Mouse (Mus musculus): ENCODE data around the gene Kdsr.

Gene Kdsr

DNA sequence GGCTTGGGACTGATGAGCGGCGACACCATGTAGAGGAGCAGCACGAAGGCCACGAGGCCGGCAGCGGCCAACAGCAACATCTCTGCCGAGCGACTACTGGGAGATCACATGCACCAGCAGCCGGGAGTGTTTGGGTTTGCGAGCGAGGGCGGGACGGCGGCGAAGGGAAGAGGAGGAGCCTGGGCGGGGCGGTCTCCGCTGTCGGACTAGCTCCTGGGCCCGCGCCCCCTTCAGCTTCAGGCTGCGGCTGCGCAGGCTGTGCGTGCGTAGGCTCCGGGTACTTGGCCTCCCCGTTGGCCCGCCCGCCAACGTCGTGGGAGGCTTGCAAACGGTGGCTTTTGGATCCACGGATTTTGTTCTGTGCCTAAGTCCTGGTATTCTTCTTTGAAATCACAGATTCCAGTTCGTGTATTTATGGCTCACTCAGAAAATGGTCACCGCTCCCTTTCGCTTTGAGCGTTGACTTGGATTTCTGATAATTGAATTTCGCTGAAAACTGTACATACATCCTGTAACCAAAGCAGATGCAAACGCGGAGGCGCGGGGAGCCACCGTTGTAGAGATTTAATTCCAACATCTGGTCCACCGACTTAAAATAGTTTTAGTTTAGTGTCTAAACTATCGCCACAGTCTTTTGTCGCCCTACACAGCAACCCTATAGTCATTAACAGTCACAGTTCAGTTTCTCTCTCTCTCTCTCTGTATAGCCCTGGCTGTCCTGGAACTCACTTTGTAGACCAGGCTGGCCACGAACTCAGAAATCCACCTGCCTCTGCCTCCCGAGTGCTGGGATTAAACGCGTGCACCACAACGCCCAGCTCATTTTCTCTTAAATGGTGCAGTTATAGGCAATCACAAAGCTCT, at the start of gene Kdsr:
Gene Kdsr (minus strand): TSS at position 156 of the 864 bp plus-strand sequence.
- DNase-seq: peak; percentile 98

DNA sequence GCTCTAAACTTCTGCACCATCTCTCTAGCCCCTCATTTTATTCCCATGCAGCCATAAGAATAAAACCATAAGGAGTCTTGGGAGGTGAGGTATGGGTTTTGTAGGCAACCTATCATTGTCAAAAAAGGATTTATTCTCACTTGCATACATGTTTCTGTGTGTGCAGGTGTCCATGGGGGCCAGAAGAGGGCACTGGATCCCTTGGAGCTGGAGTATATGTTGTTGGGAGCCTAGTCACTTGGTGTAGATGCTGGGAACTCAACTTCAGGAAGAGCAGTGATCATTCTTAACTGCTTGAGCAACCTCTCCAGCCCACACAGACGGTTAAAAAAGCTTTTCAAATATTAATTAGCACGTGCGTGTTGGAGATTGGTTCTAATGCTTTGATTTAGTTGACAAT, 40.4 kb upstream of the Kdsr start:
- no peak for DNase-seq

DNA sequence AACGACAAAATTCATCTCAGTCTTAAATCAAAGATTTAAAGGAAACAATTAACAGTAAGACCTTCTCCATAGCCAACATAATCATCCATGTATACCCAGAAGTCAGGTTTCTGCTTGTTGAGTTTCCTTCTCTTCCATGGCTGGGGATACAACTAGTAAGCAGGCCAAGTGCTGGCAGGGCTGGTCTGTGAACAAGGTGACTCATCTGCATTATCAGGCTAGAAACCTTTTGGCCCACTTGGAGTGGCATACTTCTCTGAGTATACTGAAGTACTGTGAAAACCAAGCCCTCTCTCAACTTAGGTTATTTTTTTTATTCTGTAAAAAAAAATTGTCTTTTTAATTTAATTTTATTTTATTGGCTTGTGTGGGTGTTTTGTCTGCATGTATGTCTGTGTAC, 39.9 kb upstream of the Kdsr start:
- no peak for DNase-seq

DNA sequence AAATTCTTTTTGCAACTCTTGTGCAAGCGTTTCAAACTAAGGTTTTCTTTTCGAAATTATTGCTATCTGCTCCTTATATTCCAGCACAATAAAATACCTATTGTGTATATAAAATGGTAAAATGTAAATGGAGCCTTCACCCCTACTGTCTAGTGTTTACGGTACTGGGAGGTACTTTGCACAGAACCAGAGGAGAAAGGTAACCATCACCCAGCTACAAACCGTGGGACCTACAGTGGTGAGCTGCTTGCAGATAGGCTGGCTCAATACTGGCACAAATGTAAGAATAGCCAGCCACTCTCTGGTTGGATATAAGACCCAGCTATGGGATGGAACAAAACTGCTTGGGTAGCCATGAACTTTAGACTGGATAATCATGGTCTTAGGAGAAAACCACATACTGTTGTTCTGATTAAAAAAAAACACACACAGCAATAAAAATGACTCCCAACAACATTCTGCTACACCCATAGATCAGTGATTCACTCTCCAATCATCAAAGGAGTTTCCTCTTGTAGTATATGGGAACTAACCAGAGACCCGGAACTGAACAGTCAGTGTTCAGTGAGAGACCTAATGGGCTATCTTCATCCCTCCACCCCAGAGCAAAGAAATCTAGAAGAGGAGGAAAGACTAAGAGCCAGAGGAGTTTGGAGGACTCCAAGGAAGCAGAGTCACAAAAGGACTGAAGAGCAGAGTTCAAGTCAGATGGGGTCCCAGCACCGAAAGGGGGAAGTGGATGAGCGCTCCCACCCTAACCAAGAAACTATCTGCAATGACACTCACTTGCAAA, 37.7 kb upstream of the Kdsr start:
- DNase-seq: no peak

DNA sequence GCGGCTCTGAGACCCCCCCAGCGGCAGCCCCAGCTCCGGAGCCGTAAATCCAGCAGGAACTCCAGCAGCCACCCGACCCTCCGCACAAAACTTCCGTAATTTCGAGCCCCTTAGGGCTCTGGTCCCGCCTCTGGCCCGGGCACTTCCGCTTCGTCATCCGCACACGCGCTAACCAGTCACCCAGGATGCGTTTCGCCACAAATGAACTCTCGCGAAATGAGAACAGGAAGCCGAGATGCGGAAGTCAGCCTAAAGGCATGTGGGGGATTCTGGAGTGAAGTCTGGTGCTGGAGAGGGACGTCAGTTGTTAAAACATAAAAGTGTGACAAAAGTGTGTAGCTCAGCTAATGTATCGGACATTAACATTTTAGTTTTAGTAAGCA, 37.0 kb upstream of the Kdsr start, which contains the start of gene Vps4b:
Gene Vps4b (minus strand): TSS at position 187 of the 383 bp plus-strand sequence.
- DNase-seq: peak; percentile 91

DNA sequence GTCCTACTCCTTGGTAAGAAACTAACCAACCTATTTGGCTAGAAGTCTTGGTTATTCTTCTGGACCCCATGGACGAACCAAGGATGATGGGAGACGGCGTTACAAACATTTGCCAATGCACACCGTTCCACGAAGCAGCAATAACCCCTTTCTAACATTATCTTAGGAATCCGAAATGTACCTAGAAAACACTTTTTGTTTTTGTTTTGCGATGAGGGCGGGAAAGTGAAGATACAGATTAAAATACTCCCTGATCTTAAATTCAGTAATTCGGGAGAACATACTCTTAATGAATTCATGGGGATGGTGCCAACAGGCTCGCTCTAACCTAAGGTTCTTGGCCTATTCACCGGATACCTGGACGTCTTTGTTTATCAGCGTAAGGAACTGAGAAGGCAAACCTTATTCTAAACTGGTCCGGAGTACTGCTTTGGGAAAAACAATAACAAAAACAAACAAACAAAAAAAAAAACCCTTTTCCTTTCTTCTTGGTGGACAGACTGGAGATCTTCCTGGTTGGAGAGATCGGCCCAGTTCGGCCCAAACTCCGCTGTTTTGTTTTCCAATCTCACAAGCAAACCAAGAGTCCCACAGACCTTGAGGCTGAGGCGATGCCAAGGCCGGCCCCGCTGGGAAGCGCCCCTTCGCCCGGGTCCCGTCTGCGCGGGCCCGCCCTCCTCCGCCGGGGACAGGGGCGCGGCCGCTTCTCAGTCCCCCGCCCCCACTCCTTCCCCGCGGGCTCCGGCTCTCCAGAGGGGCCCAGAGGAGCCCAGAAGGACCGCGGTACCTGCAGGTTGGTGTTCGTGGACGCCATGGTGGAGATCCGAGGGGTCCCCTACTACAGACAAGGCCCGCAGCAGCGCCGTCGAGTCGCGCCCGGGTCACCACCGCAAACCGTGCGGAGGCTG, 36.4 kb upstream of the Kdsr start:
- no peak for DNase-seq

DNA sequence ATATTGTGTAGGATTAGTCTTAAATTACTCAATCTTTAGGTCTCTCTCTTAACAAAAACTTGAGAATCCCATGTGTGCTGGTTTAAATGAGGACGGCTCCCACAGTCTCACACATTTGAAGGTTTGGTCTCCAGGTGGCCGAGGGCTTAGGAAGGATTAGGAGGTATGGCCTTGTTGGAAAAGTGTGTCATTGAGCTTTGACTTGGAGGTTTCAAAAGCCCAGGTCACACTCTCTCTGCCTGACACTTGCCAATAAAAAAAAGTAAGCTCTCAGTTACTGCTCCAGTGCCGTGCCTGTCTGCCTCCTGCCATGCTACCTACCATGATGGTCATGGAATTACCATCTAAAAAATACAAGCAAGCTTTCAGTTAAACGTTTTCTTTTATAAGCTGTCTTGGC, 15.4 kb upstream of the Kdsr start:
- no peak for DNase-seq

GRCm38 (mm10) chr1:106774092-106774491, 14.6 kb upstream of the Kdsr start:
- no peak for DNase-seq

GRCm38 (mm10) chr1:106768773-106769172, 9.2 kb upstream of the Kdsr start:
- no peak for DNase-seq

DNA sequence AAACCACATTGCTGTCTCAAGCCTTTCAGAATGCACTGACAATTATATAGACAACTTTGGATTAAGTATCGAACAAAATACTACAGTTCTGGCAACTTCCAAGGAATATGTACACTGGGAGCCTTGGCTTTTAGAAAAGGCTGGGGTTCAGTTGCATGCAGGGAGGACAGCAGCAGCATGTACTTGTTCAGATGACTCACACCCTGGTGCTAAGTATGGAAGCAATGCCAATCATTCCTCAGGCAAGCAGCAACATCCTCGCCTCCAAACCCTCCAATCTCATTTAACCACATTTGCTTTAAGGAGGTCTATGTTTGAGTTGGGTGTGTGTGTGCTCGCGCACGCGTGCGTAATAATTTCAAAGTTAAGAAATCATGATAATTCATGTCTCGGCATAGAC, 6.2 kb upstream of the Kdsr start:
- DNase-seq: no peak

GRCm38 (mm10) chr1:106764846-106765245, 5.3 kb upstream of the Kdsr start:
- DNase-seq: no peak

- no peak for DNase-seq
Observed at GRCm38 (mm10) chr1:106764281-106764680, 4.8 kb upstream of the Kdsr start.

GRCm38 (mm10) chr1:106760750-106761149, 1.2 kb upstream of the Kdsr start:
- DNase-seq: no peak

DNA sequence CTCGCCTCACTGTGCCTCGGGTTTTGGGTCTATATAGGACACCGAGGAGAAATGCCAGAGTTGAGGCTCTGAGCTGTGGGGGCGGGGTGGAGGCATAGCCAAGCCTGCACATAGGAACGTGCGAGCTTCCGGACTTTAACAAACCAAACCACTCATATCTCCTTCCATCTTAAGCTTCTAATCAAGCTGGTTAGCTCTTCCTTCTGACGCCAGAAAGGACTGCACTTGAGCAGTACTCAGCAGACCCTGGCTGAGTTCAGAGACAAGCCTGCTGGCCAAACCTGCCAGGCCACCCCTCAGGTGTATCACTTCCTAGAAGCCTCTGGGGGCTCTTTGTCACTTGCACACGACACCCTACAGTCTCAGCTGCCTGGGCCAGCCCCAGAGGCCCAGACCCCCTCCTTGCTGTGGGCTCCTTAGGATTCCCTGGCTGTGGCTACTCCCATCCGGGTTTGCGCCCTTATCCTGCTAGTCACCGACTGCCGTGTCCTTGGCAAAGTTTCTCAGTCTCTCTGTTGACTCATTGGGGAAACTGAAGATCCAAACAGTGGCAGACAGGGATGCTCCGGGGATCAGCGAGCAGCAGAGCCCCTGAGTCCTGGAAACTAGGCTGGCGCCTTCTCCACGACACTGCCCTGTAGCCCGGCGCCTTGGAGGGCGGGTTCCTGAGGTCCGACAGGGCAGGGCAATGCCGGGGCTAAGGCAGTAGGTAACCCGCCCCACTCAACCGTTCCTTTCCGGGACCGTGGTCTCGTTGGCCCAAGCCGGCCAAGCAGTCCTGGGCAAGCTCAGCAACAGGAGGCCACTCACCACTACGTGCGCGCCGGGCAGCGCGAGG, 574 bp downstream of the Kdsr start:
- DNase-seq: no peak

DNA sequence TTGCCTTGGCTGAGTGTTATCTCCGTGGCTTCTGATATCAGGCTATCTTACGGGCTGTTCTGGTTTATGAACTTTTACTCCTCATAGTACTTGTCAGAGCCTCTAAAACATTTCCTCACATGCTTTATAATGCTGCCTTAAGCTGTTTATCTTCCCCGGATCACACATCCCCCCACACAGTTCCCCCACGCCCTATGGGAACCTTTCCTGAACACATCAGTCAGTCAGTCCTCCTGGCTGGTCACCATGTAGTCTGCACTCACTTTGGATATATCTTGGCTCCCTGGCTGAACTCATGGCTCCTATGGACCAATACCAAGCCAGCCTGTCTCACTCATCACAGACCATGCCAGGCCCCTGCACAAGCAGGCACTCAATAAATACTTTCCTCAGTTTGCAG, 2.9 kb downstream of the Kdsr start:
- DNase-seq: no peak

DNA sequence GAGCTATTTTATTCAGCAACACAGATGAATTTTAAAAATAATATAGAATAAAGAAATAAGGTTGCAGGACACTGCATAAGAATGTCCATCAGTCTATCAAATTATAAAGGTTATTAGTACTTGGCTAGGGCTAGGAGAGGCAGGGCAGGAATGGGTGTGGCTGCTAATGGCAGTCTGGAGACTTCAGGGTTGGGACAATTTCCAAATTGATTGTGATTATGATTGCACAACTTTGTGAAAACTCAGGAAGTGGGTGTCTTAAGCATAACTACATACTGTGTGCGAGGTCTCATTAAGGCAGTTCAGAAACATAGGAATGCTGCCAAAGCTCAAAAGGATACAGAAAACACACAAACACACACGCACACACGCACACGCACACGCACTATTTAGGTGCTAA, 7.5 kb downstream of the Kdsr start:
- DNase-seq: no peak

DNA sequence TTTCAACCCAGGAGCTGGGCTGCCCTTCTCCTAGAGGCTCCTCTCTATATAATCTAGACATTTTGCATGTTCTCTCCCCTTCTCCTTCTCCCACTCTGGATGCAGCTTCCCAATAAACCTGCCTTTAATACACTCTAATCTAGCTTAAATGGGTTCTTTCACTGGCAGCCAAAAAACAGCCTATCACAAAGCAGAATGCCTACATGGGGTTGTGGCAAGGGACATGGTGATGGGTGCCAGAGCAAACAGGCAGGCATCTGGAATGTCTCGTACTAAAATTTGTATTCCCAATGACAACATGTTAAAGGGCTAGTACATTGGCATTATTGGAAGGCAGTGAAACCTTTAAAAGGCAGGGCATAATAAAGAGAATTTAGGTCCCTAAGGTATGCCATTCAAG, 8.9 kb downstream of the Kdsr start:
- DNase-seq: no peak

DNA sequence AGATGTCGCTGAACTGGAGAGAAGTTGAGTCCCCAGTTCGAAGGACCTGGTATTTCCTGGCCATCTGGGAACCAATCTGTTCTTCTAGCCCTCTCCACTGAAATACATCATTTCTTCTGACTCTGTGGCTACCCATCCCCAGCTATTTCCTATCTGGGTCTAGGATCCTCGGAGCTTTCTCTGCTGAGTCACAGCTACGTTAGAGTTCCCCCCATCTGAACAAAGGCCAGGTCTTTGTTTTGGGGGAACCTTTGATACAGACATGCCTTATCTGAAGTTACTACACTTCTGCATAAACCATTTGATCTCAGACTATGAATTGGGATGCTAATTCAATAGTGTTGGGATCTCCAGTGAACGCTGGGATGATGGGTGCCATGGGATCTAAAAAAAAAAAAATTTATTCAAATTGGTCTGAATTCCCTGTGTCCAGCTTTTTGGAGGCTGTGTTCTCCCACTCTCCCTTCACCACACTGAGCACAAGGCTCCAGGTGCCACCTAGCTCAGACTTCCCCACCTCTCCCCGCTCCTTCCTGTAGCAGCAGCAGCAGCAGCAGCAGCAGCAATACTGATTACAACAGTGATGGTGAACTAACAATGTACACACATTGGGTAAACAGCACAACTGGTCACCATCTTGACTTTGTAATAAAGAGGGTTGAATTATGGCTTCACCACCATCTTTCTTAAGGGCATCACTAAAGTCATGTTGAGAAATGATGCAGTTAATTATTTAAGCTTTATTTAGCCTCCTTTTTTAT, 10.8 kb downstream of the Kdsr start:
- DNase-seq: no peak

DNA sequence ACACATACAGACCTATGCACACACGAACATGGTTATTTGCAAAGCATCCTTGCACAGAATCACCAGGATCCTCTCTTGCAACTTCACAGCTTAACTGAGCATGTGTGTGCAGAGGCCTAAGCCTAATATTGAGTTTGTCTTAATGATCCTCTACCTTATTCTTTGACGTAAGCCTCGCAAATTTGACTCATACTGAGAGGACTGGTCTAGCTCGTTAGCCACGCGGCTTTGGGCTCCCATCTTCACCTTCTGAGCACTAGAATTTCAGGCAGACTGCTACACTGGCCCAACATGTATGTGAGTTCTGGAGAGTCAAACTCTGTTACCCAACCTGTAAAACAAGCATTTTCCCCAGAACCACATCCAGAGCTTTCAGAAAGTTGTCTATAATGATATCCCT, 16.5 kb downstream of the Kdsr start:
- no peak for DNase-seq

GRCm38 (mm10) chr1:106740735-106741134, 18.8 kb downstream of the Kdsr start:
- no peak for DNase-seq

GRCm38 (mm10) chr1:106739810-106740209, 19.7 kb downstream of the Kdsr start:
- no peak for DNase-seq

Data from kidney, adult 11 months (tissue).